Mouse (Mus musculus) CH12.LX (cell line): ENCODE measurements around the gene Pebp1. TPM values are rescaled to one million over a fixed set of nuclear protein-coding genes. Genes with fewer than 3 reads are reported as not detected.

ENCODE experiments used
- DNase-seq: peaks from one replicate; pipeline ENCODE4 v3.0.0-alpha.2; 2013; ENCODE audit errors: extremely low read depth
- H3K27ac ChIP-seq: 2 replicates; pipeline ENCODE4 v1.5.1; 2012; ENCODE audit warnings: low read depth, mild to moderate bottlenecking, control low read depth, moderate library complexity; ENCODE audit not compliant: insufficient read depth
- H3K27me3 ChIP-seq: replicated peaks from 2 replicates; pipeline ENCODE3; 2012; ENCODE audit warnings: inconsistent platforms
- H3K36me3 ChIP-seq, 2 experiments: replicated peaks in 1 of 2; 2 replicates each; pipeline versions ENCODE3 to v1.6.1; 2012; ENCODE audit warnings: inconsistent platforms in 1 of 2, low read length in 1 of 2, mild to moderate bottlenecking in 1 of 2, mixed read lengths in 1 of 2, moderate library complexity in 1 of 2; ENCODE audit not compliant: control insufficient read depth in 1 of 2, insufficient read depth in 1 of 2
- H3K4me1 ChIP-seq, 2 experiments: 2 replicates each; pipeline ENCODE4 v1.6.1; 2012; ENCODE audit warnings: inconsistent platforms in 1 of 2, moderate library complexity in 1 of 2; ENCODE audit not compliant: insufficient read depth in 2 of 2, control insufficient read depth in 1 of 2
- H3K4me2 ChIP-seq: 2 replicates; pipeline ENCODE4 v1.6.1; 2012; ENCODE audit warnings: low read depth, mild to moderate bottlenecking, control low read depth; ENCODE audit not compliant: poor library complexity, insufficient read depth, severe bottlenecking
- H3K4me3 ChIP-seq, 3 experiments: fragments of 150-350 bp in 1 of 3; sonication (generic) in 1 of 3; replicated peaks in 1 of 3; 2 replicates each; pipeline versions ENCODE3 to v1.5.1; 2011 to 2012; ENCODE audit warnings: low read depth in 2 of 3, low read length in 2 of 3, mild to moderate bottlenecking in 2 of 3, moderate library complexity in 2 of 3, control low read depth in 1 of 3, improper control_type of control experiment in 1 of 3, inconsistent platforms in 1 of 3, mixed read lengths in 1 of 3; ENCODE audit not compliant: poor library complexity in 1 of 3
- H3K79me2 ChIP-seq: replicated peaks from 2 replicates; pipeline ENCODE4 v1.6.1; 2012; ENCODE audit warnings: mild to moderate bottlenecking, moderate library complexity; ENCODE audit not compliant: control insufficient read depth, poor library complexity, insufficient read depth, severe bottlenecking; ENCODE audit errors: extremely low read depth
- H3K9ac ChIP-seq: 2 replicates; pipeline ENCODE4 v1.6.1; 2012; ENCODE audit warnings: low read depth, mild to moderate bottlenecking, control low read depth, moderate library complexity; ENCODE audit not compliant: insufficient read depth
- H3K9me3 ChIP-seq: replicated peaks from 2 replicates; pipeline ENCODE3; 2012; ENCODE audit warnings: low read length, inconsistent platforms, mixed read lengths
- CHD1 ChIP-seq: IDR thresholded peaks from 2 replicates; pipeline ENCODE4 v1.6.1; 2012; ENCODE audit warnings: low read depth, low read length, improper control_type of control experiment, inconsistent platforms
- E2F4 ChIP-seq: IDR thresholded peaks from 2 replicates; pipeline ENCODE4 v1.6.1; 2011; ENCODE audit warnings: low read depth, low read length, improper control_type of control experiment; ENCODE audit not compliant: insufficient replicate concordance
- ELF1 ChIP-seq: IDR thresholded peaks from 2 replicates; pipeline ENCODE4 v1.6.1; 2014; ENCODE audit warnings: low read depth, mild to moderate bottlenecking, inconsistent platforms, low read length, improper control_type of control experiment
- GABPA ChIP-seq: IDR thresholded peaks from 2 replicates; pipeline ENCODE4 v1.6.1; 2012; ENCODE audit warnings: low read depth, low read length, improper control_type of control experiment, inconsistent platforms; ENCODE audit not compliant: insufficient replicate concordance
- HCFC1 ChIP-seq: IDR thresholded peaks from 2 replicates; pipeline ENCODE4 v1.6.1; 2012; ENCODE audit warnings: low read depth, mild to moderate bottlenecking, inconsistent platforms, low read length, improper control_type of control experiment
- IRF4 ChIP-seq: IDR thresholded peaks from 2 replicates; pipeline ENCODE4 v1.6.1; 2014; ENCODE audit warnings: low read depth, mild to moderate bottlenecking, inconsistent platforms, low read length, improper control_type of control experiment
- JUND ChIP-seq: conservative IDR thresholded peaks from 2 replicates; pipeline ENCODE4 v1.6.1; 2011; ENCODE audit warnings: low read depth, low read length, improper control_type of control experiment
- MAFK ChIP-seq: IDR thresholded peaks from 2 replicates; pipeline ENCODE4 v1.6.1; 2011; ENCODE audit warnings: low read length, improper control_type of control experiment; ENCODE audit not compliant: insufficient replicate concordance
- MAX ChIP-seq: IDR thresholded peaks from 2 replicates; pipeline ENCODE4 v1.6.1; 2011; ENCODE audit warnings: low read length, improper control_type of control experiment
- MAZ ChIP-seq: IDR thresholded peaks from 2 replicates; pipeline ENCODE4 v1.6.1; 2012; ENCODE audit warnings: low read depth, mild to moderate bottlenecking, inconsistent platforms, low read length, improper control_type of control experiment, moderate library complexity
- MXI1 ChIP-seq: IDR thresholded peaks from 2 replicates; pipeline ENCODE4 v1.6.1; 2011; ENCODE audit warnings: mild to moderate bottlenecking, low read depth, low read length, improper control_type of control experiment
- NRF1 ChIP-seq: IDR thresholded peaks from 2 replicates; pipeline ENCODE4 v1.6.1; 2014; ENCODE audit warnings: low read depth, mild to moderate bottlenecking, inconsistent platforms, low read length, improper control_type of control experiment, moderate library complexity
- POLR2A ChIP-seq: IDR thresholded peaks from 2 replicates; pipeline ENCODE4 v1.6.1; 2011; ENCODE audit warnings: low read depth, mild to moderate bottlenecking, improper control_type of control experiment, low read length
- RAD21 ChIP-seq: IDR thresholded peaks from 2 replicates; pipeline ENCODE4 v1.6.1; 2011; ENCODE audit warnings: low read depth, mild to moderate bottlenecking, low read length, improper control_type of control experiment, moderate library complexity
- RCOR1 ChIP-seq: conservative IDR thresholded peaks from 2 replicates; pipeline ENCODE4 v1.6.1; 2012; ENCODE audit warnings: low read depth, mild to moderate bottlenecking, inconsistent platforms, low read length, improper control_type of control experiment
- TBP ChIP-seq: conservative IDR thresholded peaks from 2 replicates; pipeline ENCODE4 v1.6.1; 2011; ENCODE audit warnings: low read depth, low read length, improper control_type of control experiment
- UBTF ChIP-seq: IDR thresholded peaks from 2 replicates; pipeline ENCODE4 v1.6.1; 2012; ENCODE audit warnings: low read depth, mild to moderate bottlenecking, inconsistent platforms, low read length, improper control_type of control experiment, moderate library complexity
- USF2 ChIP-seq: conservative IDR thresholded peaks from 2 replicates; pipeline ENCODE4 v1.6.1; 2011; ENCODE audit warnings: low read depth, low read length, improper control_type of control experiment
- dilution Hi-C: fragments of 300-500 bp; cut with MboI; formaldehyde crosslinking; loops from 2 replicates; pipeline ENCODE4 v1.14.3; 2020; ENCODE audit warnings: low sequenced_read_pairs; ENCODE audit not compliant: extremely low pct_unique_long_range_greater_than_20kb, extremely low pct_ligation_motif_present
- in situ Hi-C: fragments of 300-500 bp; cut with MboI; formaldehyde crosslinking; loops from 3 replicates; pipeline ENCODE4 v1.14.3; 2019; ENCODE audit warnings: low sequenced_read_pairs, low pct_ligation_motif_present, low pct_unique_long_range_greater_than_20kb, mixed read lengths
- polyA plus RNA-seq: library from polyadenylated mRNA; unstranded; fragments of >175 nt; gene quantifications from 2 replicates; pipeline ENCODE4 v1.2.1, GENCODE M21; 2012; ENCODE audit warnings: low read depth; ENCODE audit not compliant: insufficient read length
- total RNA-seq, 2 experiments: library from RNA; depleted of rRNA; stranded (reverse); fragments of 300-350 nt in 1 of 2; fragments of >200 nt in 1 of 2; gene quantifications; 2 replicates each; pipeline ENCODE4 v1.2.3; 2012 to 2014

The Pebp1 gene
- total and polyA plus RNA-seq, 3 experiments = 393 to 710 (median 585) TPM

GRCm38 (mm10) chr5:117263566-117263965 lies 23.9 kb downstream of the Pebp1 start:
- Histone ChIP-seq H3K4me3 (no peak overlapping the region), H3K4me2 (no peak overlapping the region), H3K79me2 (no peaks in the 10 kb centered on the region), H3K4me1 (peaks cover 0 to 10% of the 10 kb centered on the region in 2 experiments; a peak in 2 of 4 replicates), H3K9ac (no peak overlapping the region), H3K9me3 (peaks cover 6% of the 10 kb centered on the region), H3K36me3 (peaks cover 42 to 94% of the 10 kb centered on the region in 2 experiments), H3K27me3 (no peaks in the 10 kb centered on the region), H3K27ac (no peak overlapping the region)
- no peak for TF ChIP-seq JUND
- TF ChIP-seq HCFC1 = no peak
- no peak for TF ChIP-seq RCOR1
- TF ChIP-seq MAX = no peak
- no peak for TF ChIP-seq CHD1
- TF ChIP-seq ELF1 = no peak
- no peak for TF ChIP-seq IRF4
- no peak for TF ChIP-seq MXI1
- TF ChIP-seq USF2 = no peak
- no peak for TF ChIP-seq TBP
- no peak for TF ChIP-seq RAD21
- TF ChIP-seq NRF1 = no peak
- no peak for TF ChIP-seq MAFK
- no peak for TF ChIP-seq MAZ
- no peak for TF ChIP-seq GABPA
- no peak for TF ChIP-seq E2F4
- TF ChIP-seq POLR2A = no peak
- no peak for TF ChIP-seq UBTF
- in situ Hi-C loops = no loop called here
- dilution Hi-C loops = no loop called here
- no peak for DNase-seq

- Histone ChIP-seq H3K9ac (no peak overlapping the region), H3K27ac (no peak overlapping the region), H3K36me3 (peaks cover 56 to 96% of the 10 kb centered on the region in 2 experiments), H3K9me3 (peaks cover under 1% of the 10 kb centered on the region), H3K27me3 (no peaks in the 10 kb centered on the region), H3K4me2 (no peak overlapping the region), H3K4me3 (no peak overlapping the region), H3K4me1 (peaks cover 0 to 7% of the 10 kb centered on the region in 2 experiments; a peak in 2 of 4 replicates), H3K79me2 (no peaks in the 10 kb centered on the region)
- TF ChIP-seq MAX = no peak
- no peak for DNase-seq
- in situ Hi-C loops = no loop called here
- dilution Hi-C loops = no loop called here
Measured at GRCm38 (mm10) chr5:117258276-117258675, 29.1 kb downstream of the Pebp1 start.
